Mouse (Mus musculus) embryonic facial prominence, embryonic 14.5 days (tissue): ENCODE measurements around the gene Hoxc4. TPM values are rescaled to one million over a fixed set of nuclear protein-coding genes. Genes with fewer than 3 reads are reported as not detected.

ENCODE experiments used
- ATAC-seq: fragments of 200-750 bp; cut with Nextera tagmentation; 2 replicates; pipeline ENCODE4 v1.8.0; 2017; ENCODE audit warnings: low read depth, moderate number of reproducible peaks, moderate TSS enrichment
- DNase-seq: peaks from one replicate; pipeline ENCODE4 v3.0.0-alpha.2; 2015; ENCODE audit warnings: low spot score
- H3K27ac ChIP-seq: fragments of 300-500 bp; sonication (generic); replicated peaks from 2 replicates; pipeline ENCODE4 v1.5.1; 2014; ENCODE audit warnings: low read depth, mild to moderate bottlenecking, low read length, moderate library complexity
- H3K27me3 ChIP-seq: fragments of 300-500 bp; sonication (generic); replicated peaks from 2 replicates; pipeline ENCODE4 v1.6.1; 2014; ENCODE audit warnings: low read length; ENCODE audit not compliant: control insufficient read depth, insufficient read depth
- H3K36me3 ChIP-seq: fragments of 300-500 bp; sonication (generic); 2 replicates; pipeline ENCODE4 v1.6.1; 2014; ENCODE audit warnings: low read length, mixed read lengths; ENCODE audit not compliant: control insufficient read depth, insufficient read depth
- H3K4me1 ChIP-seq: fragments of 300-500 bp; sonication (generic); 2 replicates; pipeline ENCODE4 v1.6.1; 2014; ENCODE audit warnings: antibody characterized with exemption, low read length; ENCODE audit not compliant: control insufficient read depth, insufficient read depth
- H3K4me2 ChIP-seq: fragments of 300-500 bp; sonication (generic); 2 replicates; pipeline ENCODE4 v1.6.1; 2014; ENCODE audit warnings: low read depth, mild to moderate bottlenecking, low read length, moderate library complexity, mixed read lengths
- H3K4me3 ChIP-seq: fragments of 300-500 bp; sonication (generic); 2 replicates; pipeline ENCODE4 v1.5.1; 2014; ENCODE audit warnings: low read depth, mild to moderate bottlenecking, low read length
- H3K9ac ChIP-seq: fragments of 300-500 bp; sonication (generic); 2 replicates; pipeline ENCODE4 v1.6.1; 2014; ENCODE audit warnings: low read depth, mild to moderate bottlenecking, low read length, moderate library complexity, mixed read lengths
- H3K9me3 ChIP-seq: fragments of 300-500 bp; sonication (generic); 2 replicates; pipeline ENCODE4 v1.6.1; 2016; ENCODE audit warnings: low read length; ENCODE audit not compliant: control insufficient read depth
- WGBS: fragments of 180-500 bp; shearing (Covaris S2); extraction: QIAGEN DNeasy Blood & Tissue Kit; methylation state at CpG from one replicate; pipeline ENCODE4 v1.1.7; 2014; 5-methylcytosine and 5-hydroxymethylcytosine counted together
- polyA plus RNA-seq: library from polyadenylated mRNA; unstranded; fragments of >200 nt; fragmentation: Nextera tagmentation; extraction: Ambion mirVana; gene quantifications from 2 replicates; pipeline ENCODE4 v1.2.1, GENCODE M21; 2014

The Hoxc4 gene
- polyA plus RNA-seq, 1 experiment from 2014 or later = 2.5 TPM

GRCm38 (mm10) chr15:103013238-103013984, 5.3 kb upstream of the Hoxc4 start:
- DNase-seq (peak; percentile 38), ATAC-seq (no peak)
- no peak overlapping the region for H3K27ac ChIP-seq
- H3K4me1 ChIP-seq = no peaks in the 10 kb centered on the region
- WGBS = 3% methylated on average over 17 of the region's 17 CpGs
- peak overlapping the region; percentile 26 for H3K4me3 ChIP-seq
- H3K27me3 ChIP-seq = peaks cover 100% of the 10 kb centered on the region
- no peaks in the 10 kb centered on the region for H3K9me3 ChIP-seq
- H3K36me3 ChIP-seq = no peaks in the 10 kb centered on the region
- peak overlapping the region; percentile 46 for H3K4me2 ChIP-seq
- H3K9ac ChIP-seq = no peak overlapping the region

GRCm38 (mm10) chr15:103014166-103015008, 4.3 kb upstream of the Hoxc4 start:
- no peak overlapping the region for H3K27ac ChIP-seq
- peak overlapping the region; percentile 46 for H3K4me2 ChIP-seq
- 1% methylated on average over 43 of the region's 57 CpGs for WGBS
- H3K27me3 ChIP-seq = peaks cover 100% of the 10 kb centered on the region
- no peaks in the 10 kb centered on the region for H3K36me3 ChIP-seq
- peak overlapping the region; percentile 25; the same call in 1 of the 2 replicates for H3K9ac ChIP-seq
- H3K4me3 ChIP-seq = peak overlapping the region; percentile 26
- H3K4me1 ChIP-seq = no peaks in the 10 kb centered on the region
- DNase-seq (no peak), ATAC-seq (peak; percentile 23; the same call in 1 of the 2 replicates)
- H3K9me3 ChIP-seq = no peaks in the 10 kb centered on the region

DNA sequence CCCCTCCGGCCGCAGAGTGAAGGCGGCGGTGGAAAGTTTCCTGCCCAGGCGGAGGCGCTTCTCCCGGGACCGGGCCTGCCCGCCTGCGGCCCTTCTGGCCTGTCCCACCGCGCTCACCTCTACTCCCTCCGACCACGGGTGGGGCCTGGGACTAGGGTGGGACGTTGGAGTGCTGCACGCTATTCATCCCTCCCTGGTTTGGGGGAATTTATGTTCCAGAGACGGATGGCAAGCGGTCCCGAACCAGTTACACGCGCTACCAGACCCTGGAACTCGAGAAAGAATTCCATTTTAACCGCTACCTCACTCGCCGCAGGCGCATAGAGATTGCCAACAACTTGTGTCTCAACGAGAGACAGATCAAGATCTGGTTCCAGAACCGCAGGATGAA, 3.7 kb upstream of the Hoxc4 start:
- H3K36me3 ChIP-seq = no peaks in the 10 kb centered on the region
- WGBS = 1% methylated on average over 25 of the region's 28 CpGs
- DNase-seq (no peak), ATAC-seq (no peak)
- no peaks in the 10 kb centered on the region for H3K9me3 ChIP-seq
- H3K4me2 ChIP-seq = peak overlapping the region; percentile 31; the same call in 1 of the 2 replicates
- H3K9ac ChIP-seq = peak overlapping the region; percentile 25; the same call in 1 of the 2 replicates
- H3K4me3 ChIP-seq = peak overlapping the region; percentile 25
- no peaks in the 10 kb centered on the region for H3K4me1 ChIP-seq
- H3K27me3 ChIP-seq = peaks cover 100% of the 10 kb centered on the region
- H3K27ac ChIP-seq = no peak overlapping the region

DNA sequence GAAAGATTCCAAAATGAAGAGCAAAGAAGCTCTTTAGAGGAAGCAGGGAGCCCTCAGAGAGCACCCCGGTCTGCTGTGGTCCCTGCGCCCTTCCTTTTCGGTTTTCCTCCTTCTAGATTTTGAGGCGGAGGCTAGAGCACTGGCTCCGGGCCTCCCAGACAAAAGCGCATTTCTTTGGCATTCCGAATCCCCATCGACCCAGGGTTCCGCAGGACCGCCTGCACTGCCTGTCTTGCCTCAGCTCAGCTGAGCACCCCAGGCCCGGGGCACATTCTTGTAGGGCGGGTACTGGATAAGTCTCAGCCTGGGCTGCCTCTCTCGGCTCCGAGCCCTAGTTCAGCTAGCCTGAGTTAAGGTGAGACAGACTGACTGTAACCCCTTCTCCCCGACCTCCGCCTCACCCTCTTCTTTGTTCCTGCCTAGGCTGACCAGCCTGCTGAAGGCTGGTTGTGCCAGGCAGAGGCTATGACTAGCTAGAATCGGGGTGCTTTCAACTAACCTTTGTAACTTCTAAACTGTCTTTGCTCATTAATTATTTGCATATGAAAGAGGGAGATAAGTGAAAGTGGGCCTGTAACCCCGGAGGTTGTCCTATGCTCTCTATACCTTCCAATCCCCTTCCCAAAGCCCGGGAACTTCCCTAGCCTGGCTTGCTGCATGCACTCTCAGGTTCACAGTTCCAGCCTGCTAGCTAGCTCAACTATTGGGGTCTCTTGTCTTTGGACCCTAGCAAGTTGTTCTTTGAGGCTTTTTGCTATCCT, 3.1 kb upstream of the Hoxc4 start:
- no peak overlapping the region for H3K9ac ChIP-seq
- peak overlapping the region; percentile 25 for H3K4me3 ChIP-seq
- no peak for DNase-seq
- no peaks in the 10 kb centered on the region for H3K9me3 ChIP-seq
- H3K27me3 ChIP-seq = peaks cover 100% of the 10 kb centered on the region
- H3K27ac ChIP-seq = no peak overlapping the region
- H3K36me3 ChIP-seq = no peaks in the 10 kb centered on the region
- no peaks in the 10 kb centered on the region for H3K4me1 ChIP-seq
- no peak for ATAC-seq
- H3K4me2 ChIP-seq = peak overlapping the region; percentile 31; the same call in 1 of the 2 replicates
- WGBS = 5% methylated on average over 19 of the region's 19 CpGs

GRCm38 (mm10) chr15:103020899-103021418, 2.2 kb downstream of the Hoxc4 start:
- Histone ChIP-seq H3K27me3 (peaks cover 100% of the 10 kb centered on the region), H3K4me3 (no peak overlapping the region), H3K4me1 (no peaks in the 10 kb centered on the region), H3K36me3 (no peaks in the 10 kb centered on the region), H3K4me2 (no peak overlapping the region), H3K9me3 (no peaks in the 10 kb centered on the region), H3K9ac (no peak overlapping the region), H3K27ac (no peak overlapping the region)
- DNase-seq (no peak), ATAC-seq (no peak)
- 1% methylated on average over 8 of the region's 8 CpGs for WGBS

DNA sequence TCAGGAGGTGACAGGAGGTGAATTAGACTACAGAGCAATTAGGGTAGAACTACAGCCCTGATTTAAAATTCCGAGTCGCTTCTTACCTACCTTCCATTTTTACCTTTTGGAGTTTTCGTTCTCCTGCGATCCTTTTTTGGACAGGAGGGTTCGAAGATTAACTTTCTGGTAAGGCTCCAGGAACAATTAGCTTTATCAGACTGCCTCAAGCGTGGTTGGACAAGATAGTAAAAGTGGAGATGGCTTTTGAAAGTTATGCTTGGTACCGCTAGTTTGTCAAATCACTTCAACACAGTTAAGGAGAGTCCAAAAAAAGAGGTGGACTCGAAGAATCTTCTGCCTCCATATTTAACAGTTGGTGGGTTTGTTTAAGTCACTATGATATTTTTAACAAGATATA, 2.8 kb downstream of the Hoxc4 start:
- H3K27me3 ChIP-seq = peaks cover 100% of the 10 kb centered on the region
- no peak overlapping the region for H3K4me3 ChIP-seq
- 8% methylated on average over 8 of the region's 8 CpGs for WGBS
- no peak for ATAC-seq
- H3K4me1 ChIP-seq = no peaks in the 10 kb centered on the region
- DNase-seq = no peak
- no peak overlapping the region for H3K27ac ChIP-seq
- H3K4me2 ChIP-seq = no peak overlapping the region
- H3K9ac ChIP-seq = no peak overlapping the region
- no peaks in the 10 kb centered on the region for H3K9me3 ChIP-seq
- H3K36me3 ChIP-seq = no peaks in the 10 kb centered on the region

GRCm38 (mm10) chr15:103024131-103024530, 5.4 kb downstream of the Hoxc4 start:
- DNase-seq = no peak
- H3K9me3 ChIP-seq = no peaks in the 10 kb centered on the region
- no peaks in the 10 kb centered on the region for H3K4me1 ChIP-seq
- H3K4me3 ChIP-seq = no peak overlapping the region
- ATAC-seq = no peak
- H3K27me3 ChIP-seq = peaks cover 100% of the 10 kb centered on the region
- H3K36me3 ChIP-seq = no peaks in the 10 kb centered on the region
- WGBS = 2% methylated on average over 2 of the region's 2 CpGs
- H3K4me2 ChIP-seq = no peak overlapping the region
- no peak overlapping the region for H3K27ac ChIP-seq
- H3K9ac ChIP-seq = no peak overlapping the region
